Mouse (Mus musculus) limb, embryonic 11.5 days (tissue): ENCODE measurements around the gene Dkk1. TPM values are rescaled to one million over a fixed set of nuclear protein-coding genes. Genes with fewer than 3 reads are reported as not detected.
"Not testable (repeated sequence)": the region's sequence is repeated elsewhere in the genome, so short reads cannot be mapped to it uniquely, and the experiment has no call there.

Source experiments
- ATAC-seq: fragments of 200-750 bp; cut with Nextera tagmentation; 2 replicates; pipeline ENCODE4 v1.8.0; 2017; ENCODE audit warnings: low read depth; ENCODE audit not compliant: insufficient number of reproducible peaks, low FRiP score, low TSS enrichment
- DNase-seq: peaks from one replicate; pipeline ENCODE4 v3.0.0-alpha.2; 2015; ENCODE audit warnings: low spot score
- H3K27ac ChIP-seq: fragments of 300-500 bp; sonication (generic); replicated peaks from 2 replicates; pipeline ENCODE4 v1.5.1; 2014; ENCODE audit warnings: low read depth, mild to moderate bottlenecking, low read length
- H3K27me3 ChIP-seq: fragments of 300-500 bp; sonication (generic); 2 replicates; pipeline ENCODE4 v1.6.1; 2014; ENCODE audit warnings: mild to moderate bottlenecking, low read length, mixed read lengths; ENCODE audit not compliant: control insufficient read depth, insufficient read depth
- H3K36me3 ChIP-seq: fragments of 300-500 bp; sonication (generic); 2 replicates; pipeline ENCODE4 v1.6.1; 2014; ENCODE audit warnings: mild to moderate bottlenecking, low read length, moderate library complexity, mixed read lengths; ENCODE audit not compliant: control insufficient read depth, insufficient read depth
- H3K4me1 ChIP-seq: fragments of 300-500 bp; sonication (generic); 2 replicates; pipeline ENCODE4 v1.6.1; 2014; ENCODE audit warnings: low read length, mixed read lengths; ENCODE audit not compliant: control insufficient read depth, insufficient read depth
- H3K4me2 ChIP-seq: fragments of 300-500 bp; sonication (generic); 2 replicates; pipeline ENCODE4 v1.6.1; 2014; ENCODE audit warnings: low read depth, mild to moderate bottlenecking, moderate library complexity; ENCODE audit not compliant: severe bottlenecking
- H3K4me3 ChIP-seq: fragments of 300-500 bp; sonication (generic); 2 replicates; pipeline ENCODE4 v1.5.1; 2014; ENCODE audit warnings: low read depth, low read length
- H3K9ac ChIP-seq: fragments of 300-500 bp; sonication (generic); 2 replicates; pipeline ENCODE4 v1.6.1; 2014; ENCODE audit warnings: mild to moderate bottlenecking, low read length
- H3K9me3 ChIP-seq: fragments of 300-500 bp; sonication (generic); 2 replicates; pipeline ENCODE4 v1.6.1; 2016; ENCODE audit warnings: low read length; ENCODE audit not compliant: control insufficient read depth
- WGBS: fragments of 180-500 bp; shearing (Covaris S2); extraction: QIAGEN DNeasy Blood & Tissue Kit; methylation state at CpG from one replicate; pipeline ENCODE4 v1.1.7; 2014; 5-methylcytosine and 5-hydroxymethylcytosine counted together
- polyA plus RNA-seq: library from polyadenylated mRNA; unstranded; fragments of >200 nt; fragmentation: Nextera tagmentation; extraction: Ambion mirVana; gene quantifications from 2 replicates; pipeline ENCODE4 v1.2.1, GENCODE M21; 2014

The Dkk1 gene
- polyA plus RNA-seq, 1 experiment from 2014 or later = 8.4 TPM

DNA sequence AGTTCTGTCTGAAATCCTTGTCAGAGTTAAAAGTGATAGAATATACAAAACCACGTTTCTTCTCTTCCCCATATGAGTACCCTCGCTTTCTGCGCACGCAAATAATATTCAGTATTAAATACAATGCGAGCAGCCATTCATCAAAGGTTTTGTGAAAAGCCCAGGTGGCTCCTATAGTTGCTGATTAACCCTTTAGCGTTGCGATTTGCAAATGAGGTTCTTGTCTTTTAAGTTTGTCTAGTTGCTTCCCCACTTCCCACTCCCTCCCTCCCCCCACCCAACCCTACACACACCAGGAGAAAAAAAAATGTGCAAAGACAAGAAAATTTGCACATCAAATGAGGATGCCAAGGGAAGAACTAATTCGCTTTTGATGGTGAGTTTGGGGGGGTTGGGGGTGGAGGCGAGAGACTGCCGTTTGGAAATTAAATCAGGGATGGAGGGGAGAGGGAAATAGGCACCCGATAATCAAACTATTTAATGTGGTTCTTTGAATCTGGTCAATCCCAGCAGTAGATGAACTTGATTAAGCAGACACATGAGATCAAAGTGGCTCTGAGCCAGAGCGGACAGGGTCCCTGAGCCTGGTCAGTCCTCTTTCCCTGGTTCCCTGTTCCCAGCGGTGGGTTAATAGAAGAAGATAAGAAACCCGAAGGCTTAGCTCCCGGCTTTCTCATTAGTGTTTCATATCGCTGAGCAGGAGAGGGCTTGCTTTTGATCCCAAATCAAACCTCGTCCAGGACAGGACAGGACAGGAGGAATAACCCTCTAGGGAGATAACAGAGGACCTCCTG lies 586 bp upstream of the Dkk1 start:
- Histone ChIP-seq H3K36me3 (no peaks in the 10 kb centered on the region), H3K9ac (no peak overlapping the region), H3K27ac (no peak overlapping the region), H3K4me1 (no peaks in the 10 kb centered on the region), H3K27me3 (peaks cover 8% of the 10 kb centered on the region), H3K9me3 (no peaks in the 10 kb centered on the region), H3K4me3 (peak overlapping the region; percentile 31), H3K4me2 (peak overlapping the region; percentile 71)
- WGBS = under 1% methylated on average over 17 of the region's 17 CpGs
- no peak for ATAC-seq
- no peak for DNase-seq

DNA sequence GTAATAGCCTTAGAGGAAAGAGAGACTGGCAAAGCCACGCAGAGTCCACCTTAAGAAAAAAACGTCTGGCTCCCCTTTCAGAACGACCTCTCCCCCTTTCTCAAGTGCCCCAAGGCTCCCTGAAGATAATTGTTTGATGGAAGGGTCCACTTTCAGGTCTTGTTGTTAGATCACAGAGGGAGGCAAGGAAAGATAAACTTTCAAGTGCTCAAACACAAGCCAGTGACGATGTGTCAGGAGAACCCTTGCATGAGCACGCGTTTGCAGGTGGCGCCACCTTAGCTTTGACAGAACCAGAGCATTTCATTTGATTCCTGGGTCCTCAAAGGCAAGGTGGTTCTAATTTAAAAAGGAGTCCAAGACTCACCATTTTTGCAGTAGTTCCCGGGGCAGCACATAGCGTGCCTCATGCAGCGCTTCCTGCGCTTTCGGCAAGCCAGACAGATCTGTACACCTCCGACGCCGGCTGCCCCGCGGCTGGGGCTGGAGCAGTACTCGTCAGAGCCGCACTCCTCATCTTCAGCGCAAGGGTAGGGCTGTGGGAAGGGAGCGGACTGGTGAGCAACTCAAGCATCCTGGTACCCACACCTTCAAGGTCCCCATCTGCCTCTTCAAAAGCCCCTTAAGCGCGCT lies 938 bp downstream of the Dkk1 start:
- H3K4me3 ChIP-seq = peak overlapping the region; percentile 31
- peaks cover 8% of the 10 kb centered on the region for H3K27me3 ChIP-seq
- no peaks in the 10 kb centered on the region for H3K36me3 ChIP-seq
- peak overlapping the region; percentile 71 for H3K4me2 ChIP-seq
- ATAC-seq (no peak), DNase-seq (peak; percentile 67)
- no peak overlapping the region for H3K27ac ChIP-seq
- under 1% methylated on average over 23 of the region's 23 CpGs for WGBS
- no peaks in the 10 kb centered on the region for H3K9me3 ChIP-seq
- H3K4me1 ChIP-seq = no peaks in the 10 kb centered on the region
- no peak overlapping the region; the same call in 1 of the 2 replicates for H3K9ac ChIP-seq

DNA sequence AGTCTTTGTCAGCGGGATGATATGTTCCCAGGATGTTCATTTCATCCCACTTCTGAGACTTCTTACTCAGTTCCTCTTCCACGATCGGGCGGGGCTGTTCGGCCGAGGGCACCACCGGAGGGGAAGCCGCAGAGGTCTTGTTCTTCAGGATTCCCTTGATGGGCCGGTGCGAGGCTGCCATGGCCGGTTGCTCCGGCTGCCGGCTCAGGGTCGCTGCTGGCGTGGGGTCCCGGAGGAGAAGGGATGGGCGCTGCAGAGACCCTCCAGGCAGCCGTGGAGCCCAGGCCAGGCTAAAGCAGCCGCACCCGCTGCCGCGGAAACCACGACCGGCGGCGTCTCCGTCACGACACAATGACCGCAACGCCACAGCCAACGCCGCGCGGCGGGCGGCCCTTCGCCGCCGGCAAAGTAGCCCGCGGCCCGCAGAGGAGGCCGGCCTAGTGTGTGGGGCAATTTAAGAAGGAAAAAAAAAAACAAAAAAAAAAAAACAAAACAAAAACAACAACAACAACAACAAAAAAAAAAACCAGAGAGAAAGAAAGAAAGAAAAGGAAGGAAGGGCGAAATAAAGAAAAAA lies 10.0 kb downstream of the Dkk1 start:
- H3K27ac ChIP-seq, H3K4me1 ChIP-seq, H3K27me3 ChIP-seq, H3K36me3 ChIP-seq, DNase-seq, H3K9me3 ChIP-seq, ATAC-seq: not testable (repeated sequence)
- H3K9ac ChIP-seq = peak overlapping the region; percentile 53; the same call in 1 of the 2 replicates
- H3K4me2 ChIP-seq = peak overlapping the region; percentile 58
- 2% methylated on average over 42 of the region's 44 CpGs for WGBS
- H3K4me3 ChIP-seq = peak overlapping the region; percentile 32

DNA sequence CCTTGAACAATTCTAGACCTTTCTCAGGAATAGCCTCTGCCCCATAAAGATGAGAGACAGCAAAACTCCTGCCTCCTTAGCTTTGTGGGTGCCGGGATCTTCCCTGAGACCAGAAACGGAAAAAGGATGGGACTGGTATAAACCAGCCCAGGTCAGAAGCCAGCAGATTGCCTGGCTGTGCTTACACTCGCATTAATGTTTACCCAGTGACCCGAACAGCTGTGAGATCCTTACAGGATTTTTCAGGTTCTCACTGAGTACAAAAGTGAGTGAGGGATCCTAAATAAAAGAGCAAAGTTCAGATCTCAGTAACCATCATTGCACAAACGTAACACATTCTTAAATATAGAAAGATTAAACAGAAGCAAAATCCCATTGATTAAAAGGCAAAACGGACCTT lies 32.7 kb downstream of the Dkk1 start:
- Histone ChIP-seq H3K27ac (no peak overlapping the region), H3K4me3 (no peak overlapping the region), H3K9ac (no peak overlapping the region), H3K4me1 (no peaks in the 10 kb centered on the region), H3K27me3 (no peaks in the 10 kb centered on the region), H3K9me3 (no peaks in the 10 kb centered on the region), H3K4me2 (no peak overlapping the region), H3K36me3 (no peaks in the 10 kb centered on the region)
- DNase-seq (no peak), ATAC-seq (no peak)
- 64% methylated on average over 6 of the region's 6 CpGs for WGBS

DNA sequence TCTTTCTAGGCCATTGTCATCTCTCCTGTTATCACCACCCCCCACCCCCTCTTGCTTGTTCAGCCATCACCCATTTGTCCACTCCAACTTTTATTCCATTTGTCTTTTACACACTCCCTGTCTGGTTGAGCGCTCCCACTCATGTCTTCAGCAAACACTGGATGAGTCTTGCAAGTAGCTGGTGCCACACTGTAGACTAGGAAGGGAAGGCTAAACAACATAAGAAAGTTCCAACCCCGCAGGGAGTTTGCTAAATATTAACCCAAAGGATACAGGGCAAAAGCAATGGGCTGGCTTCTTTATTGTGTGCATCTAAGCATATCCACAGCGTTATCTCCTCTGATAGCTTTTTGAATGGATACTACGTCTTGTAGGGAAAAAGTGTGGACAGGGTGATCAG lies 39.0 kb downstream of the Dkk1 start:
- ATAC-seq = no peak
- Histone ChIP-seq H3K4me2 (no peak overlapping the region), H3K4me1 (no peaks in the 10 kb centered on the region)

DNA sequence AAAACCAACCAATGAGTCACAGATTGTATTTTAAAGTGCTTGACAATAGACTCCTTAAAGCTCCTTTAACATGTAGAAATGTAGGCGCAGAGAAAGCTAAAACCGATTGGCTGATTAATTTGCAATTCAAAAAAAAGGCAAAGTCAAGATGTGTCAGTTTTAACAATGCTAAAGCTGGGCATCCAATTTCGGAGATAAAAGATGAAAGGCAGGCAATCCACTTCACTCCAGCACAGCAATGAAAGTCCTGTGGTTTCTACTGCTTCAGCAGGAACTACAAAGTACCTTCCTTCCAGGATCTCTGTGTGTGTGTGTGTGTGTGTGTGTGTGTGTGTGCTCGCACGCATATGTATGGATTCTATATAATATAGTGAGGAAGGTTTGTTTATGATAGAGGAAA lies 44.0 kb downstream of the Dkk1 start:
- Histone ChIP-seq H3K36me3 (no peaks in the 10 kb centered on the region), H3K4me1 (no peaks in the 10 kb centered on the region), H3K9me3 (no peaks in the 10 kb centered on the region), H3K4me2 (no peak overlapping the region), H3K4me3 (no peak overlapping the region), H3K9ac (no peak overlapping the region), H3K27ac (no peak overlapping the region), H3K27me3 (no peaks in the 10 kb centered on the region)
- ATAC-seq = no peak
- WGBS = 30% methylated on average over 5 of the region's 5 CpGs
- DNase-seq = no peak

More for the DNA sequence above, 39.0 kb downstream of the Dkk1 start:
- Histone ChIP-seq H3K9ac (no peak overlapping the region), H3K9me3 (no peaks in the 10 kb centered on the region), H3K27ac (no peak overlapping the region), H3K4me3 (no peak overlapping the region), H3K36me3 (no peaks in the 10 kb centered on the region), H3K27me3 (no peaks in the 10 kb centered on the region)
- no peak for DNase-seq
- WGBS = 93% methylated on average over 4 of the region's 4 CpGs
